Mouse (Mus musculus) embryonic facial prominence, embryonic 11.5 days (tissue): ENCODE measurements around the gene Dpf3. TPM values are rescaled to one million over a fixed set of nuclear protein-coding genes. Genes with fewer than 3 reads are reported as not detected.

ENCODE experiments used
- ATAC-seq: fragments of 200-750 bp; cut with Nextera tagmentation; replicated peaks from 2 replicates; pipeline ENCODE4 v1.8.0; 2017; ENCODE audit warnings: low read depth; ENCODE audit not compliant: insufficient number of reproducible peaks, low FRiP score, low TSS enrichment
- DNase-seq: peaks from one replicate; pipeline ENCODE4 v3.0.0-alpha.2; 2015; ENCODE audit warnings: low spot score
- H3K27ac ChIP-seq: fragments of 300-500 bp; sonication (generic); replicated peaks from 2 replicates; pipeline ENCODE4 v1.5.1; 2014; ENCODE audit warnings: mild to moderate bottlenecking, low read depth, low read length, control low read depth
- H3K27me3 ChIP-seq: fragments of 300-500 bp; sonication (generic); 2 replicates; pipeline ENCODE4 v1.6.1; 2014; ENCODE audit warnings: mild to moderate bottlenecking, low read length, moderate library complexity, mixed read lengths; ENCODE audit not compliant: control insufficient read depth, insufficient read depth
- H3K36me3 ChIP-seq: fragments of 300-500 bp; sonication (generic); replicated peaks from 2 replicates; pipeline ENCODE4 v1.6.1; 2014; ENCODE audit warnings: low read depth, mild to moderate bottlenecking, low read length, moderate library complexity, mixed read lengths; ENCODE audit not compliant: control insufficient read depth, insufficient read depth
- H3K4me1 ChIP-seq: fragments of 300-500 bp; sonication (generic); 2 replicates; pipeline ENCODE4 v1.6.1; 2014; ENCODE audit warnings: low read length, mixed read lengths; ENCODE audit not compliant: control insufficient read depth, insufficient read depth
- H3K4me2 ChIP-seq: fragments of 300-500 bp; sonication (generic); 2 replicates; pipeline ENCODE4 v1.6.1; 2014; ENCODE audit warnings: low read depth, mild to moderate bottlenecking, control low read depth, low read length, moderate library complexity
- H3K4me3 ChIP-seq: fragments of 300-500 bp; sonication (generic); 2 replicates; pipeline ENCODE4 v1.5.1; 2014; ENCODE audit warnings: low read depth, low read length, control low read depth
- H3K9ac ChIP-seq: fragments of 300-500 bp; sonication (generic); replicated peaks from 2 replicates; pipeline ENCODE4 v1.6.1; 2014; ENCODE audit warnings: mild to moderate bottlenecking, control low read depth, low read length
- H3K9me3 ChIP-seq: fragments of 300-500 bp; sonication (generic); replicated peaks from 2 replicates; pipeline ENCODE4 v1.6.1; 2016; ENCODE audit warnings: mild to moderate bottlenecking, low read length, inconsistent platforms, mixed read lengths; ENCODE audit not compliant: control insufficient read depth
- WGBS: fragments of 180-500 bp; shearing (Covaris S2); extraction: QIAGEN DNeasy Blood & Tissue Kit; methylation state at CpG from one replicate; pipeline ENCODE4 v1.1.7; 2014; 5-methylcytosine and 5-hydroxymethylcytosine counted together
- polyA plus RNA-seq: library from polyadenylated mRNA; unstranded; fragments of >200 nt; fragmentation: Nextera tagmentation; extraction: Ambion mirVana; gene quantifications from 2 replicates; pipeline ENCODE4 v1.2.1, GENCODE M21; 2014

Gene Dpf3
- polyA plus RNA-seq, 1 experiment from 2014 or later = 2.0 TPM

GRCm38 (mm10) chr12:83387554-83387953, 100.0 kb downstream of the Dpf3 start:
- 18% methylated on average over 3 of the region's 3 CpGs for whole genome bisulfite sequencing
- H3K4me2 ChIP-seq = no peak overlapping the region
- DNase-seq (no peak), ATAC-seq (no peak)
- H3K4me1 ChIP-seq = no peaks in the 10 kb centered on the region
- H3K9ac ChIP-seq = no peak overlapping the region
- no peaks in the 10 kb centered on the region for H3K27me3 ChIP-seq
- no peak overlapping the region for H3K4me3 ChIP-seq
- H3K9me3 ChIP-seq = no peaks in the 10 kb centered on the region
- H3K27ac ChIP-seq = no peak overlapping the region
- H3K36me3 ChIP-seq = no peaks in the 10 kb centered on the region

DNA sequence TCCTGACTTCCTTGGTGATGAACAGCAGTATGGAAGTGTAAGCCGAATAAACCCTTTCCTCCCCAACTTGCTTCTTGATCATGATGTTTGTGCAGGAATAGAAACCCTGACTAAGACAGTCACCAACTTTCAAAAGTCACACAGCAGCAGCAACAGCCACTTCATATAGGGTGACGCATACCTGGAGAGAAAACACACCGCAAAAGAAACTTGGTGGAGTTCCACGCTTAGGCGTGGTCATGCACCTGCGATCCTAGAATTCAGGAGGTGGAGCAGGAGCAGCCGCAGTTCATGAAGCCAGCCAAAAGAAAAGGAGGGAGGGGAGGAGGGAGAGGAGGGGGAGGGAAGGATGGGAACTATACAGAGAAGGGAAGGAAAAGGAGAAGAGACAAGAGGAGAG, 106.4 kb downstream of the Dpf3 start:
- no peak overlapping the region for H3K9ac ChIP-seq
- H3K4me3 ChIP-seq = no peak overlapping the region
- no peaks in the 10 kb centered on the region for H3K4me1 ChIP-seq
- H3K27ac ChIP-seq = no peak overlapping the region
- no peaks in the 10 kb centered on the region for H3K9me3 ChIP-seq
- no peaks in the 10 kb centered on the region for H3K27me3 ChIP-seq
- DNase-seq = no peak
- H3K36me3 ChIP-seq = no peaks in the 10 kb centered on the region
- WGBS = 92% methylated on average over 7 of the region's 7 CpGs
- ATAC-seq = no peak
- H3K4me2 ChIP-seq = no peak overlapping the region

DNA sequence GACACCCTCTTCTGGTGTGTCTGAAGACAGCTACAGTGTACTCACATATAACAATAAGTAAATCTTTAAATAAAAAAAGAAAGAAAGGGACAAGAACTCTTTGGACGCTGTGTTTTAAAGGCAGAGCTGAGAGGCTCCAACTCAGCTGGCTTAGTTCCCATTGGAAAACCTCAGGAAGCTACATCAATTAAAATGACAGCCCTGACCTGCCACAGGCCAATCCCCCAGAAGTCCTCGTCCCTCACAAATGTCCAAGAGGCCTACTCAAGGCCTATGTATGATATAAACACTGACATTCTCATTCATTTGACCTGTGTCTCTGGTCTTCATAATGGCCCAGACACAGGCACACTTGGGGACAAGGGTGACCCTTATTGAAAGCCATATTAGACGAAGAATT, 107.5 kb downstream of the Dpf3 start:
- Histone ChIP-seq H3K27ac (no peak overlapping the region), H3K4me3 (no peak overlapping the region), H3K9ac (no peak overlapping the region), H3K27me3 (no peaks in the 10 kb centered on the region), H3K9me3 (no peaks in the 10 kb centered on the region), H3K4me2 (no peak overlapping the region), H3K36me3 (no peaks in the 10 kb centered on the region), H3K4me1 (no peaks in the 10 kb centered on the region)
- WGBS = 78% methylated on average over 3 of the region's 3 CpGs
- ATAC-seq (no peak), DNase-seq (no peak)

DNA sequence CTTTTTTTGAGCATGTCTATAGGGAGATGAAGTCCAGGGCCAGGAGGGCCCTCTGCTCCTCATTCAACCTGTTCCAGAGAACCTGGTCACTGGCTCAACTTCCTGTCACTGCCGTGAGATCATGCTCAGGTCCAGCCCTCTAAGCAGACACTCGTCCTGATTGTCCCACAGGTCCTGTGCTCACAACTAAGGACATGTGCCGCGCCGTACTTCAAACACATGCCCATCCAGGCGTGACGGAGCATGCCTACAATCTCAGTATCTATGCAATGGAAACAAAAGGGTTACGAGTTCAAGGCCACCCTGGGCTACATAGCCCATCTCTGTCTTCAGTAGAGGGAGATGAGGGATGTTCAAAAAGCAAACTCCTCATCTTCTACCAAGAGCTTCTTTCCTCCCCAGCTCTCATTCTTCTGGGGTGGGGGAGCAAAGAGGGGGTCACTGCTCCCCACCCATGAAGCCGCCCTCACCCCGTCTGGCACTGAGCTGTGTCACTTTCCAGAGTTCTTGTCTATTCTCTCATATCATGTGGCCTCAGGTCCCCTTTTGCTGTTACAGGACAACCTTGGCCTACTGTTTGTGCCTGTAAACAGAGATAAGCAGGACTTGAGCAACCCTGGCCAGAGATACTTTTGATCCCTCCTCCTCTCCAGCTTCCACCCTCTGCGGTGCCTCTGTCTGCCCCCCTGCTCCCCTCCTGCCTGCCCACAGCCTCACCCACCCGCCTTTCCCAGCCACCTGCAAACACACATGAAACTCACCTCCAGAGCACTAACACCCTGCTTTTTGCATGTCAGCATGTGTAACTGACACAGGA, 112.3 kb downstream of the Dpf3 start:
- ATAC-seq (no peak), DNase-seq (no peak)
- 82% methylated on average over 12 of the region's 12 CpGs for WGBS
- H3K9ac ChIP-seq = no peak overlapping the region
- no peaks in the 10 kb centered on the region for H3K4me1 ChIP-seq
- H3K4me3 ChIP-seq = no peak overlapping the region
- H3K9me3 ChIP-seq = no peaks in the 10 kb centered on the region
- H3K4me2 ChIP-seq = no peak overlapping the region
- H3K36me3 ChIP-seq = no peaks in the 10 kb centered on the region
- no peak overlapping the region for H3K27ac ChIP-seq
- H3K27me3 ChIP-seq = no peaks in the 10 kb centered on the region

DNA sequence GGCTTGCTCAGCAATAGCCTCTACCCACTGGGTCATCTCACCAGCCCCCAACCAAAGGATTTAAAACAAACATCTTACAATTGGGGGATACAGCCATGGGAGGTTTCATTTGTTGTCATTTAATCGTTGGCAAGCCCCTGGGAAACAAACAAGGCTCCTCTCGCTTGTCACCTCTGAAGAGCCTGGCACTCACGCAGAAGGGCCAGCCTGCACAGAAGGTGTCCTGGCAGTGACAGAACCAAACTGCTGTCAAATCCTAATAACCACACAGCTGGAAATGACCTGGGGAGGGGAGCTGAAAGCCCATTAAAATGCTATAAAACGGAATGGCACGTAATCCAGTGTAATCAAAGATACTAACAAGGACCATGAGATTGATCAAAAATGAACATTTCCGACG, 114.4 kb downstream of the Dpf3 start:
- no peak overlapping the region for H3K4me2 ChIP-seq
- no peak overlapping the region for H3K9ac ChIP-seq
- no peaks in the 10 kb centered on the region for H3K4me1 ChIP-seq
- DNase-seq (no peak), ATAC-seq (no peak)
- no peaks in the 10 kb centered on the region for H3K27me3 ChIP-seq
- no peaks in the 10 kb centered on the region for H3K9me3 ChIP-seq
- H3K36me3 ChIP-seq = no peaks in the 10 kb centered on the region
- 82% methylated on average over 7 of the region's 7 CpGs for WGBS
- no peak overlapping the region for H3K27ac ChIP-seq
- no peak overlapping the region for H3K4me3 ChIP-seq

- Histone ChIP-seq H3K27ac (no peak overlapping the region), H3K4me2 (no peak overlapping the region), H3K4me3 (no peak overlapping the region), H3K36me3 (no peaks in the 10 kb centered on the region), H3K4me1 (no peaks in the 10 kb centered on the region), H3K9ac (no peak overlapping the region), H3K27me3 (no peaks in the 10 kb centered on the region), H3K9me3 (no peaks in the 10 kb centered on the region)
- ATAC-seq (no peak), DNase-seq (no peak)
- 89% methylated on average over 7 of the region's 7 CpGs for WGBS
Observed at GRCm38 (mm10) chr12:83372290-83372689, 115.2 kb downstream of the Dpf3 start.

- no peak for ATAC-seq
- Histone ChIP-seq H3K36me3 (no peaks in the 10 kb centered on the region), H3K4me1 (no peaks in the 10 kb centered on the region), H3K9me3 (no peaks in the 10 kb centered on the region), H3K4me2 (no peak overlapping the region), H3K9ac (no peak overlapping the region), H3K27ac (no peak overlapping the region), H3K27me3 (no peaks in the 10 kb centered on the region), H3K4me3 (no peak overlapping the region)
- DNase-seq = no peak
- WGBS = 93% methylated on average over 11 of the region's 11 CpGs
Observed at GRCm38 (mm10) chr12:83370221-83370620, 117.3 kb downstream of the Dpf3 start.

DNA sequence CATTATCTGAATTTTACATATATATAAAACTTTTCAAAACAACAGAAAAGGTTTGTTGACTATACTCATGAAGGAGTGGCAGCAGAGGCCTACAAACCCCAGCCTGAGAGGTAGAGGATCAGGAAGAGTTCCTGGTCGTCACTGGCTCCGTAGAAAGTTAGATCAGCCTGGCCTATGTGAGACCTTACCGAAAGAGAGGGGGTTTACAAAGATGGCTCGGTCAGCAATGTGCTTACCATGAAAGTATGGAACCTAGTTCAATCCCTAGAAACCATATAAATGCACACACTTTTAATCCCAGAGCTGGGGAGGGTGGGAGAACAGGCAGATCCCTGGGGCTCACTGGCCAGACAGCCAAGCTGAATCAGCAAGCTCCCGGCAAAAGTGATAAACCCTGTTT, 118.1 kb downstream of the Dpf3 start:
- no peaks in the 10 kb centered on the region for H3K27me3 ChIP-seq
- ATAC-seq = no peak
- no peaks in the 10 kb centered on the region for H3K36me3 ChIP-seq
- H3K9me3 ChIP-seq = no peaks in the 10 kb centered on the region
- H3K9ac ChIP-seq = no peak overlapping the region
- H3K4me2 ChIP-seq = no peak overlapping the region
- no peak for DNase-seq
- no peak overlapping the region for H3K27ac ChIP-seq
- WGBS = 91% methylated on average over 5 of the region's 5 CpGs
- no peak overlapping the region for H3K4me3 ChIP-seq
- H3K4me1 ChIP-seq = no peaks in the 10 kb centered on the region
